Comparison of ENCODE assay signal across 8 mouse cellular contexts in the genomic region with DNA sequence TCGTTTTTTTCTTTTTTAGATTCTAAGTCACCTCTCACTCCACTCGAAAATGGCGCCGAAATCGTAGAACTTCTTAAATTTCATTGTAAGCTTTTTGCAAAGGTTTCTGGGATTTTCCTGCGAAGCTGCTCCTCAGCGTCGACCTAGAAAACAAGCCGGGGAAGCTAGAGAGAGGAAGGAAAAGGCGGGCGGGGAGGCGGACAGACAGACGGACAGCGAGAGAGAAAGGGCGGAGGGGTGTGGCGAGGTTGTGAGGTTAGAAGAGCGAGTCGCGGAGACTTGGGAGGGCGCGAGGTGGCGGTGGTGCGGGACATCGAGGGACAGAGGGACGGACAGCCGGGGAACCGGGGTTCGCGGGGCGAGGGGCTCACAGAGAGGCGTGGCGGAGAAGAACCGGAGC.
DNase-seq lines count a peak whose midpoint lies in the region; ATAC-seq and TF ChIP-seq lines count a peak whose summit lies in the region.

No protein-coding gene starts in this region.

- peaks cover 6% of the 10 kb centered on the region; the same call in 1 of the 2 replicates for H3K4me1 ChIP-seq in heart, embryonic 10.5 days
- no peaks in the 10 kb centered on the region; the same call in 1 of the 2 replicates for H3K4me1 ChIP-seq in kidney, embryonic 14.5 days (ENCODE audit: control insufficient read depth, insufficient read depth, low read length)
- H3K4me1 ChIP-seq in small intestine, adult 2 months (ENCODE audit: control insufficient read depth, insufficient read depth, insufficient read length, low read length) = 0 out of 2 replicates have a peak, but pooled peaks cover 4% of the 10 kb centered on the region

- H3K27me3 ChIP-seq in heart, embryonic 10.5 days (ENCODE audit: insufficient read depth, poor library complexity, severe bottlenecking) = peaks cover 7% of the 10 kb centered on the region; the same call in 1 of the 2 replicates
- no peaks in the 10 kb centered on the region for H3K27me3 ChIP-seq in kidney, embryonic 14.5 days (ENCODE audit: control insufficient read depth, insufficient read depth, low read length)
- H3K27me3 ChIP-seq in small intestine, adult 2 months (ENCODE audit: control insufficient read depth, insufficient read depth, low read length) = peaks cover 15% of the 10 kb centered on the region; the same call in 1 of the 2 replicates

- peak overlapping the region; percentile 81 for H3K9ac ChIP-seq in kidney, embryonic 14.5 days (ENCODE audit: low read depth, low read length)

- H3K9me3 ChIP-seq in heart, embryonic 10.5 days = no peaks in the 10 kb centered on the region
- H3K9me3 ChIP-seq in kidney, embryonic 14.5 days (ENCODE audit: control insufficient read depth, low read length) = no peaks in the 10 kb centered on the region

- intact Hi-C loops in heart, postnatal 25 days (cut with DNase I) = loop anchor here (5.0 to 10.0 kb wide), 3 partner anchors 111 to 308 kb away; no protein-coding TSS in a partner anchor

- TF ChIP-seq POLR2A in brain, embryonic 14.5 days (IDR thresholded peaks at IDR 0.05; ENCODE audit: borderline replicate concordance, extremely low read depth, insufficient read depth, insufficient read length, poor library complexity, severe bottlenecking) = no peak
- TF ChIP-seq POLR2A in small intestine, adult 2 months (IDR thresholded peaks at IDR 0.05; ENCODE audit: low read depth, low read length) = no peak

- no peak for TF ChIP-seq CTCF in brain, embryonic 14.5 days (IDR thresholded peaks at IDR 0.05; ENCODE audit: borderline replicate concordance, extremely low read depth, insufficient read depth, insufficient read length)
- TF ChIP-seq CTCF in small intestine, adult 2 months (IDR thresholded peaks at IDR 0.05; ENCODE audit: extremely low read depth, insufficient read length, insufficient replicate concordance, low read depth, low read length) = no peak

- peak overlapping the region; percentile 47 for H3K4me2 ChIP-seq in kidney, embryonic 14.5 days (replicated peaks; ENCODE audit: low read depth, low read length)

- H3K27ac ChIP-seq in heart, embryonic 10.5 days = peak overlapping the region; percentile 92
- H3K27ac ChIP-seq in kidney, embryonic 14.5 days (ENCODE audit: low read depth, low read length) = peak overlapping the region; percentile 92
- no peak overlapping the region for H3K27ac ChIP-seq in small intestine, adult 2 months (ENCODE audit: insufficient read depth, low read depth, low read length)

- H3K4me3 ChIP-seq in heart, embryonic 10.5 days = peak overlapping the region; percentile 72
- H3K4me3 ChIP-seq in kidney, embryonic 14.5 days (ENCODE audit: low read length) = peak overlapping the region; percentile 62
- peak overlapping the region; percentile 83 for H3K4me3 ChIP-seq in small intestine, adult 2 months (ENCODE audit: low read depth, low read length)

- peak; percentile 95 for DNase-seq in heart, adult 11 months
- no peak for DNase-seq in heart, postnatal 25 days (ENCODE audit: low spot score)
- DNase-seq in brain, embryonic 14.5 days (ENCODE audit: low read depth) = peak; percentile 69
- peak; percentile 79 for DNase-seq in heart, embryonic 10.5 days (ENCODE audit: low spot score)
- peak; percentile 68 for DNase-seq in lung, postnatal 10 days

- peaks cover 9% of the 10 kb centered on the region; the same call in 1 of the 2 replicates for H3K36me3 ChIP-seq in heart, embryonic 10.5 days
- peaks cover 3% of the 10 kb centered on the region; the same call in 1 of the 2 replicates for H3K36me3 ChIP-seq in kidney, embryonic 14.5 days (ENCODE audit: control insufficient read depth, insufficient read depth, low read length)
- no peaks in the 10 kb centered on the region for H3K36me3 ChIP-seq in small intestine, adult 2 months (ENCODE audit: control insufficient read depth, insufficient read depth, low read length)

- peak; percentile 36; the same call in 1 of the 2 replicates for ATAC-seq in kidney, embryonic 14.5 days (ENCODE audit: low FRiP score, low TSS enrichment)
- no peak for ATAC-seq in frontal cortex, adult (ENCODE audit: low TSS enrichment)

- WGBS in heart, embryonic 10.5 days = 14% methylated on average over 33 of the region's 33 CpGs
- WGBS in kidney, embryonic 14.5 days = 22% methylated on average over 30 of the region's 33 CpGs
- WGBS in small intestine, adult 2 months = 10% methylated on average over 32 of the region's 33 CpGs
